8 mouse cellular contexts compared by ENCODE assay signal in the genomic region with DNA sequence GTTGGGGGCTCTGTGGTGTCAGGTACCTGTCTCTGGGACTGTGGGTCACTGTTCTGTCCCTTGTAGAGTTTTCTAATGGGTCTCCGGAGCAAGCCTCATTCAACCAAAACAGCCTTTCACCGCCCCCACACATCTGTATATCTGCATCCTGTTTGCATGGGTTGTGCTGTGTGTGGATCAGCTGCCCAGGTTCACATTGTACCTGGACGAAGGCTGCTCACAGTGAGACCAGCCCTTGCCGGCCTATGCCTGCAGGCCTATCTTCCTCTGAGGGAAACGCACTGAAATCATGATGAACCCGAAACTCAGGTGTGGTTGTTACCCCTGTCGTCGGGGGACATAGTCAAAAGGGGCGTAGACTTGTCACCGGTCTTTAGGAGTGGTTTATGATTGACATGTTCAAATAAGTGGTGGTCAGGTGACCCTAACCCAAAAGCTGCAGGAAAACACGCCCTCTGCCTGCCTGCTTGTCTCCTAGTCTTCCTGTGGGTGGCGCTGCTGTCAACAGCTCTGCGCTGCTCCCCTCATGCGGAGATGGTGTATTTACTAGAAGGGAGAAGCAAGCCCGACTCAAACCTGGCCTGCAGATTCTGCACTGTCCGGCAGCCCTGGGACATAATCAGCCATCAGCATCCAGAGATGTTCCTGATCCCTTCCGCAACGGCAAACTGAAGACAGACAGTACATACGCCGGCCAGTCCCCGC. TPM values are rescaled to one million over a fixed set of nuclear protein-coding genes. Genes with fewer than 3 reads are reported as not detected.
DNase-seq lines count a peak whose midpoint lies in the region; ATAC-seq lines count a peak whose summit lies in the region.
"Had no signal": no experiment of that assay in that cellular context is flagged by ENCODE, and none has a peak within 500 bp of the region (broad histone marks: within the 10 kb centered on the region; RNA-seq: fewer than 3 reads in every experiment).

No protein-coding gene starts in this region.

- H3K27ac ChIP-seq in hindbrain, embryonic 14.5 days, result no peak overlapping the region

- H3K36me3 ChIP-seq in hindbrain, embryonic 14.5 days (replicated peaks; ENCODE audit: control insufficient read depth, insufficient read depth), result no peaks in the 10 kb centered on the region

- H3K9ac ChIP-seq in hindbrain, embryonic 14.5 days, result 0 out of 2 replicates have a peak overlapping the region, but pooled peaks have one; percentile 41

- H3K4me2 ChIP-seq in hindbrain, embryonic 14.5 days (replicated peaks), result no peak overlapping the region

- peak; percentile 52 to 64 for DNase-seq in left cerebral cortex, adult 18-20 months (ENCODE audit: low spot score in 2 of 2)
- no peak for DNase-seq in left cerebral cortex, adult 11 months (ENCODE audit: low spot score)
- peak; percentile 69 for DNase-seq in cerebellum, adult 9-11 months
- peak; percentile 47 for DNase-seq in hindbrain, embryonic 14.5 days (ENCODE audit: low spot score)
- DNase-seq in retina, postnatal 1 day, result peak; percentile 72
- DNase-seq in gastrocnemius, adult 8-10 months (ENCODE audit: low spot score in 2 of 2), result no peak
- no peak for DNase-seq in spleen, postnatal 36 days (ENCODE audit: low spot score in 2 of 2)

- 41% methylated on average over 21 of the region's 21 CpGs for whole genome bisulfite sequencing in hindbrain, embryonic 14.5 days

- no peak overlapping the region for H3K4me3 ChIP-seq in hindbrain, embryonic 14.5 days (replicated peaks; ENCODE audit: low read length)
- H3K4me3 ChIP-seq: myocyte had no signal

- ATAC-seq in hindbrain, embryonic 14.5 days (ENCODE audit: low FRiP score), result no peak

- peaks cover 5% of the 10 kb centered on the region; the same call in 1 of the 2 replicates for H3K27me3 ChIP-seq in hindbrain, embryonic 14.5 days (ENCODE audit: control insufficient read depth, insufficient read depth, low read length)

- H3K4me1 ChIP-seq in hindbrain, embryonic 14.5 days (replicated peaks; ENCODE audit: control insufficient read depth, insufficient read depth, low read length), result peaks cover 5% of the 10 kb centered on the region; the same call in 1 of the 2 replicates

- no peaks in the 10 kb centered on the region for H3K9me3 ChIP-seq in hindbrain, embryonic 14.5 days (ENCODE audit: control insufficient read depth, low read length)

RNA-seq across cellular contexts. Expression of gene Tspan17, which starts 16.1 kb away (rescaled TPM):
- total RNA-seq in left cerebral cortex, adult 18-20 months (2021), result 10 to 100 TPM; 95.4 to 97.6 TPM
- polyA plus RNA-seq in hindbrain, embryonic 14.5 days (2014; fragmentation: Nextera tagmentation; extraction: Ambion mirVana), result 72.8 and 74.1 TPM in 2 replicates
- total RNA-seq in gastrocnemius, adult 8-10 months (2022), result 10 to 100 TPM; 15.5 to 26.0 (median 20.5) TPM

RNA-seq across cellular contexts. Expression of gene Eif4e1b, which starts 21.5 kb away (rescaled TPM):
- total RNA-seq in left cerebral cortex, adult 18-20 months (2021), result not detected
- not detected in 2 replicates for polyA plus RNA-seq in hindbrain, embryonic 14.5 days (2014; fragmentation: Nextera tagmentation; extraction: Ambion mirVana)
- total RNA-seq in gastrocnemius, adult 8-10 months (2022), result not detected
- polyA plus RNA-seq: myocyte had no signal

RNA-seq across cellular contexts. Expression of gene Sncb, which starts 38.9 kb away (rescaled TPM):
- total RNA-seq in left cerebral cortex, adult 18-20 months (2021), result 100 to 1,000 TPM; 925 to 932 TPM
- polyA plus RNA-seq in hindbrain, embryonic 14.5 days (2014; fragmentation: Nextera tagmentation; extraction: Ambion mirVana), result 78.0 and 103 TPM in 2 replicates
- total RNA-seq in gastrocnemius, adult 8-10 months (2022), result under 1 TPM in 1 of 4 experiments, not detected in 3; 0.24 TPM
- polyA plus RNA-seq: myocyte had no signal

RNA-seq across cellular contexts. Expression of gene Gprin1, which starts 55.6 kb away (rescaled TPM):
- 100 to 1,000 TPM; 131 to 133 TPM for total RNA-seq in left cerebral cortex, adult 18-20 months (2021)
- 23.5 and 31.6 TPM in 2 replicates for polyA plus RNA-seq in hindbrain, embryonic 14.5 days (2014; fragmentation: Nextera tagmentation; extraction: Ambion mirVana)
- total RNA-seq in gastrocnemius, adult 8-10 months (2022), result under 1 TPM in 2 of 4 experiments, not detected in 2; 0.05 to 0.07 TPM

Comparison
In these comparisons a context has a peak if more than half of its experiments do, and no peak if none do; other contexts are left out.
1. DNase-seq: peak in left cerebral cortex, adult 18-20 months (2 of 2), cerebellum, adult 9-11 months (single experiment), hindbrain, embryonic 14.5 days (single experiment) and retina, postnatal 1 day (single experiment); none in left cerebral cortex, adult 11 months (single experiment), gastrocnemius, adult 8-10 months (0 of 2) and spleen, postnatal 36 days (0 of 2).
2. RNA of gene Sncb, which starts 38.9 kb away (total RNA-seq): 925 to 932 TPM in left cerebral cortex, adult 18-20 months; 0.24 TPM in gastrocnemius, adult 8-10 months; every median in the first group is over 100 times any median in the second.